In the genomic region with DNA sequence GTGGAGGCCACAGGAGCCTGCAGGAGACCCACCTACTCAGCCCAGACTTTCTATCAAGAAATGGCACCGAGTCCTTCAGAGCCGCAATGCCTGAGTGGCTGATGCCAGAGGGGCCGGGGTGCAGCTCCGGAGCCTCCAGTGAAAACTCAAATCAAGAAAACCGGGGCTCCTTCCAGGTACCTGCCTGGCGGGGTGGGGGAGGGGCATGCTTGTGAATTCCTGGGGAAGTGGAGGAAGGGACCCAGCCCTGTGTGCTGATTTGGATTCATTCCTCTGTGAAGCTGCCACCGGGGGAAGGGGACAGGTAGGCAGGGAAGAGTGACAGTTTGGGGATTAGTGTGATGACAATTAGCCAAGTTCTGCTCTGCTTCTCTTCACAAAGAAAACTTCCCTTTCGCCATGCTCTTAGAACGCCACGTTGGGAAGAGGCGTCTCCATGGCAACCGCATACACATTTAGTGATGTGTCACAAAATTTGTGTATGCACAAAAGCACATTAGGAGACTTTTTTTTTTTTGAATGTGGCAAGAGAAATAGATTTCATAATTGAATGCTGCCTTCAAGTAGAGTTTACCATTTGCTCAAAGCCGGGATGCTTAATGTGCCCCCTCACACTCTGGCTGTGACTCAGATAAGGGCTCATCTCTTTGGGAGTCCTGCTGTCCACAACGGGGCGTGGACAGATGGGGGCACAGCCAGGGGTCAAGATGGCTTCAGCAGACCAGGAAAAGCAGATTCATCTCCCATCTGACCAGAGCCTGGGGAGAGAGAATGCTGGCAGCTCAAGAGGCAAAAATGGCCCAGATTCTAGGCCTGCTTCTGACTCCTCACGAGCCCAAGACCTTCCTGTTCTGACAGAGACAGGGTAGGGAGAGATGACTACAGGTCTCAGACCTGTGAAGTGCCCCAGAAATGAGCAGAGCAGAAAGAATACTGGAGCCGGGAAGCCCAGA, we compare ENCODE assay signal across 11 mouse cellular contexts. TPM values are rescaled to one million over a fixed set of nuclear protein-coding genes. Genes with fewer than 3 reads are reported as not detected.
DNase-seq lines count a peak whose midpoint lies in the region; ATAC-seq and TF ChIP-seq lines count a peak whose summit lies in the region.
"Had no signal": no experiment of that assay in that cellular context is flagged by ENCODE, and none has a peak within 500 bp of the region (broad histone marks: within the 10 kb centered on the region; RNA-seq: fewer than 3 reads in every experiment).

No protein-coding gene starts in this region.

- no peak for ATAC-seq in heart, embryonic 11.5 days (replicated peaks; ENCODE audit: insufficient number of reproducible peaks, low FRiP score, low TSS enrichment)
- ATAC-seq in forebrain, postnatal 0 days = peak; percentile 79
- ATAC-seq in midbrain, embryonic 15.5 days (replicated peaks) = 0 out of 2 replicates have a peak, but pooled peaks have one; percentile 17

- H3K4me1 ChIP-seq in heart, embryonic 11.5 days (ENCODE audit: control insufficient read depth, insufficient read depth, low read length) = peaks cover 43% of the 10 kb centered on the region
- H3K4me1 ChIP-seq in forebrain, postnatal 0 days (ENCODE audit: insufficient read depth) = peaks cover 27% of the 10 kb centered on the region
- H3K4me1 ChIP-seq in midbrain, embryonic 15.5 days = peaks cover 20% of the 10 kb centered on the region

- no peaks in the 10 kb centered on the region for H3K9me3 ChIP-seq in heart, embryonic 11.5 days (replicated peaks; ENCODE audit: control insufficient read depth, low read length)
- no peaks in the 10 kb centered on the region for H3K9me3 ChIP-seq in forebrain, postnatal 0 days (ENCODE audit: low read length)
- H3K9me3 ChIP-seq in midbrain, embryonic 15.5 days = no peaks in the 10 kb centered on the region
- H3K9me3 ChIP-seq: heart, embryonic 15.5 days had no signal

- no peak for DNase-seq in heart, postnatal 4 days
- peak; percentile 94 for DNase-seq in brain, adult 2 months (ENCODE audit: low read depth, low spot score)
- DNase-seq in forebrain, postnatal 0 days = peak; percentile 85
- no peak for DNase-seq in thymus, adult 18-20 months
- no peak for DNase-seq in gastrocnemius, postnatal 10 days
- no peak for DNase-seq in urinary bladder, postnatal 36 days (ENCODE audit: low spot score in 2 of 2)
- DNase-seq: lung, postnatal 14 days; thymus, postnatal 14 days had no signal

- H3K4me2 ChIP-seq in heart, embryonic 11.5 days = no peak overlapping the region
- H3K4me2 ChIP-seq in forebrain, postnatal 0 days (ENCODE audit: low read depth) = 0 out of 2 replicates have a peak overlapping the region, but pooled peaks have one; percentile 13
- H3K4me2 ChIP-seq in midbrain, embryonic 15.5 days = no peak overlapping the region
- H3K4me2 ChIP-seq: heart, embryonic 15.5 days had no signal

- peak overlapping the region; percentile 46; the same call in 1 of the 2 replicates for H3K27ac ChIP-seq in heart, embryonic 11.5 days (ENCODE audit: low read depth, low read length)
- peak overlapping the region; percentile 54 for H3K27ac ChIP-seq in forebrain, postnatal 0 days (ENCODE audit: low read depth, low read length)
- H3K27ac ChIP-seq in midbrain, embryonic 15.5 days = peak overlapping the region; percentile 42; the same call in 1 of the 2 replicates

- 30% methylated on average over 17 of the region's 17 CpGs for WGBS in heart, embryonic 11.5 days (ENCODE audit: insufficient replicate concordance)
- 28% methylated on average over 17 of the region's 17 CpGs for WGBS in forebrain, postnatal 0 days
- WGBS in midbrain, embryonic 15.5 days = 33% methylated on average over 17 of the region's 17 CpGs

- no peak for TF ChIP-seq CTCF in forebrain, postnatal 0 days (IDR thresholded peaks at IDR 0.05; ENCODE audit: low read depth)

- no peak overlapping the region for H3K4me3 ChIP-seq in heart, embryonic 11.5 days (ENCODE audit: low read depth, low read length)
- H3K4me3 ChIP-seq in forebrain, postnatal 0 days (ENCODE audit: low read depth, low read length) = no peak overlapping the region
- H3K4me3 ChIP-seq in midbrain, embryonic 15.5 days = no peak overlapping the region
- H3K4me3 ChIP-seq: heart, embryonic 15.5 days had no signal

- H3K27me3 ChIP-seq in heart, embryonic 11.5 days (ENCODE audit: control insufficient read depth, insufficient read depth, low read length) = no peaks in the 10 kb centered on the region
- no peaks in the 10 kb centered on the region for H3K27me3 ChIP-seq in forebrain, postnatal 0 days (ENCODE audit: insufficient read depth, low read length)
- H3K27me3 ChIP-seq in midbrain, embryonic 15.5 days (replicated peaks) = no peaks in the 10 kb centered on the region
- H3K27me3 ChIP-seq: heart, embryonic 15.5 days had no signal

- H3K9ac ChIP-seq in heart, embryonic 11.5 days (ENCODE audit: low read depth, low read length) = 0 out of 2 replicates have a peak overlapping the region, but pooled peaks have one; percentile 22
- no peak overlapping the region for H3K9ac ChIP-seq in forebrain, postnatal 0 days
- no peak overlapping the region for H3K9ac ChIP-seq in midbrain, embryonic 15.5 days
- H3K9ac ChIP-seq: heart, embryonic 15.5 days had no signal

- no peaks in the 10 kb centered on the region for H3K36me3 ChIP-seq in heart, embryonic 11.5 days (ENCODE audit: control insufficient read depth, insufficient read depth, low read length)
- no peaks in the 10 kb centered on the region for H3K36me3 ChIP-seq in forebrain, postnatal 0 days (ENCODE audit: insufficient read depth)
- H3K36me3 ChIP-seq in midbrain, embryonic 15.5 days (replicated peaks) = no peaks in the 10 kb centered on the region
- H3K36me3 ChIP-seq: heart, embryonic 15.5 days had no signal

RNA-seq across cellular contexts. Expression of a gene that starts 26.3 kb away (rescaled TPM):
- 8.6 and 9.3 TPM in 2 replicates for polyA plus RNA-seq in heart, embryonic 11.5 days (2014; fragmentation: Nextera tagmentation; extraction: Ambion mirVana)
- 10 to 100 TPM; 30.4 to 30.7 TPM for total RNA-seq in heart, postnatal 4 days (2021)
- total RNA-seq in forebrain, postnatal 0 days (2014; rRNA removed) = 8.3 and 9.9 TPM in 2 replicates
- 1.7 and 2.4 TPM in 2 replicates for polyA plus RNA-seq in forebrain, postnatal 0 days (2015; fragmentation: Nextera tagmentation; extraction: Ambion mirVana)
- polyA plus RNA-seq in midbrain, embryonic 15.5 days (2015; fragmentation: Nextera tagmentation; extraction: Ambion mirVana) = 3.8 and 4.3 TPM in 2 replicates
- 10 to 100 TPM; 11.2 to 13.8 TPM for total RNA-seq in gastrocnemius, postnatal 10 days (2021)

Comparison
In these comparisons a context has a peak if more than half of its experiments do, and no peak if none do; other contexts are left out.
1. DNase-seq: peak in brain, adult 2 months (single experiment) and forebrain, postnatal 0 days (single experiment); none in heart, postnatal 4 days (single experiment), thymus, adult 18-20 months (0 of 2), gastrocnemius, postnatal 10 days (single experiment) and urinary bladder, postnatal 36 days (0 of 2).
2. Peak in every context shown above with its lines, with median percentiles within 50 percentile points of each other: H3K27ac ChIP-seq.